Mouse (Mus musculus) liver, postnatal 0 days (tissue): ENCODE results near the gene Snx4. TPM values are rescaled to one million over a fixed set of nuclear protein-coding genes. Genes with fewer than 3 reads are reported as not detected.

Experiments
- ATAC-seq: fragments of 200-750 bp; cut with Nextera tagmentation; 2 replicates; pipeline ENCODE4 v1.8.0; 2017; ENCODE audit warnings: mild to moderate bottlenecking, moderate library complexity
- DNase-seq: peaks from one replicate; pipeline ENCODE4 v3.0.0-alpha.2; 2016
- H3K27ac ChIP-seq: fragments of 300-500 bp; sonication (generic); 2 replicates; pipeline ENCODE4 v1.5.1; 2014; ENCODE audit warnings: antibody characterized with exemption, moderate library complexity, mild to moderate bottlenecking, low read depth
- H3K27me3 ChIP-seq: fragments of 300-500 bp; sonication (generic); 2 replicates; pipeline ENCODE4 v1.6.1; 2014; ENCODE audit warnings: low read length, control low read depth, mixed read lengths; ENCODE audit not compliant: insufficient read depth
- H3K36me3 ChIP-seq: fragments of 300-500 bp; sonication (generic); replicated peaks from 2 replicates; pipeline ENCODE4 v1.6.1; 2014; ENCODE audit warnings: mild to moderate bottlenecking, control low read depth, low read length, moderate library complexity, mixed read lengths; ENCODE audit not compliant: insufficient read depth
- H3K4me1 ChIP-seq: fragments of 300-500 bp; sonication (generic); 2 replicates; pipeline ENCODE4 v1.6.1; 2014; ENCODE audit warnings: antibody characterized with exemption, mild to moderate bottlenecking, control low read depth; ENCODE audit not compliant: insufficient read depth
- H3K4me2 ChIP-seq: fragments of 300-500 bp; sonication (generic); 2 replicates; pipeline ENCODE4 v1.6.1; 2014; ENCODE audit warnings: low read depth, mild to moderate bottlenecking, low read length, moderate library complexity, mixed read lengths
- H3K4me3 ChIP-seq: fragments of 300-500 bp; sonication (generic); 2 replicates; pipeline ENCODE4 v1.5.1; 2014; ENCODE audit warnings: low read depth, low read length
- H3K9ac ChIP-seq: fragments of 300-500 bp; sonication (generic); replicated peaks from 2 replicates; pipeline ENCODE4 v1.6.1; 2014; ENCODE audit warnings: mild to moderate bottlenecking, moderate library complexity
- H3K9me3 ChIP-seq: fragments of 300-500 bp; sonication (generic); 2 replicates; pipeline ENCODE4 v1.6.1; 2016; ENCODE audit warnings: mild to moderate bottlenecking, control low read depth, low read length, mixed read lengths
- CTCF ChIP-seq: sonication (generic); IDR thresholded peaks from 2 replicates; pipeline ENCODE4 v1.5.1; 2016; ENCODE audit warnings: antibody characterized with exemption, low read depth
- EP300 ChIP-seq: IDR thresholded peaks from 2 replicates; pipeline ENCODE4 v1.6.1; 2016; ENCODE audit warnings: antibody characterized with exemption, low read depth, mild to moderate bottlenecking
- WGBS: fragments of 180-500 bp; shearing (Covaris S2); extraction: QIAGEN DNeasy Blood & Tissue Kit; methylation state at CpG from one replicate; pipeline ENCODE4 v1.1.7; 2014; ENCODE audit not compliant: insufficient replicate concordance; 5-methylcytosine and 5-hydroxymethylcytosine counted together
- polyA plus RNA-seq: library from polyadenylated mRNA; unstranded; fragments of >200 nt; fragmentation: Nextera tagmentation; extraction: Ambion mirVana; gene quantifications from 2 replicates; pipeline ENCODE4 v1.2.1, GENCODE M21; 2015

The Snx4 gene
- polyA plus RNA-seq, 1 experiment from 2014 or later = 27.8 TPM

- ATAC-seq (peak; percentile 19; the same call in 1 of the 2 replicates), DNase-seq (peak; percentile 28)
- peak overlapping the region; percentile 36 for H3K4me2 ChIP-seq
- peak overlapping the region; percentile 19; the same call in 1 of the 2 replicates for H3K27ac ChIP-seq
- H3K9ac ChIP-seq = no peak overlapping the region
- 11% methylated on average over 2 of the region's 2 CpGs for WGBS
- H3K9me3 ChIP-seq = no peaks in the 10 kb centered on the region
- no peaks in the 10 kb centered on the region for H3K27me3 ChIP-seq
- no peak for TF ChIP-seq CTCF
- TF ChIP-seq EP300 = peak; percentile 58
- peaks cover 10% of the 10 kb centered on the region; the same call in 1 of the 2 replicates for H3K36me3 ChIP-seq
- no peak overlapping the region for H3K4me3 ChIP-seq
- peaks cover 8% of the 10 kb centered on the region for H3K4me1 ChIP-seq
Measured at GRCm38 (mm10) chr16:33261584-33262061, 10.4 kb downstream of the Snx4 start.

DNA sequence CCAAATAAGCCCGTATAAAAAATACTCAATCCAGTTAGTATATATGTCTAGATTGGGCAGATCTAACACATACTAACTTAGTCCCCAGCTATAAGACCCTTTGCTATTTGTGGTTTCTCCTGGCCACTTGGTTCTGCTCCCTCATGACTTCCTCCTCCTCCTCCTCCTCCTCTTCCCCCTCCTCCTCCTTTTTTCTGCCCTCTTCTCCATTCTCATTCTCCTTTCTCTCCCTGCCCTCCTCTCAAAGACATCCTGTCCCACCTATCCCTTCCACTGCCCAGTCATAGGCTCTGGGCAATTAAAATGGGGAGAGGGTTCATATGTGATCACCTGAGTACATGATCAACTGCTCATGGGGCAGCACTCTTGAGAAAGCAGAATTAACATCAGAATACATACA is 10.9 kb downstream of the Snx4 start:
- 24% methylated on average over 1 of the region's 1 CpGs for WGBS
- H3K9me3 ChIP-seq = no peaks in the 10 kb centered on the region
- ATAC-seq (no peak), DNase-seq (no peak)
- peaks cover 11% of the 10 kb centered on the region for H3K36me3 ChIP-seq
- no peak overlapping the region for H3K4me3 ChIP-seq
- no peak overlapping the region for H3K4me2 ChIP-seq
- H3K27me3 ChIP-seq = no peaks in the 10 kb centered on the region
- no peak overlapping the region for H3K9ac ChIP-seq
- H3K27ac ChIP-seq = peak overlapping the region; percentile 19; the same call in 1 of the 2 replicates
- H3K4me1 ChIP-seq = peaks cover 8% of the 10 kb centered on the region
- TF ChIP-seq CTCF (no peak), EP300 (no peak)

DNA sequence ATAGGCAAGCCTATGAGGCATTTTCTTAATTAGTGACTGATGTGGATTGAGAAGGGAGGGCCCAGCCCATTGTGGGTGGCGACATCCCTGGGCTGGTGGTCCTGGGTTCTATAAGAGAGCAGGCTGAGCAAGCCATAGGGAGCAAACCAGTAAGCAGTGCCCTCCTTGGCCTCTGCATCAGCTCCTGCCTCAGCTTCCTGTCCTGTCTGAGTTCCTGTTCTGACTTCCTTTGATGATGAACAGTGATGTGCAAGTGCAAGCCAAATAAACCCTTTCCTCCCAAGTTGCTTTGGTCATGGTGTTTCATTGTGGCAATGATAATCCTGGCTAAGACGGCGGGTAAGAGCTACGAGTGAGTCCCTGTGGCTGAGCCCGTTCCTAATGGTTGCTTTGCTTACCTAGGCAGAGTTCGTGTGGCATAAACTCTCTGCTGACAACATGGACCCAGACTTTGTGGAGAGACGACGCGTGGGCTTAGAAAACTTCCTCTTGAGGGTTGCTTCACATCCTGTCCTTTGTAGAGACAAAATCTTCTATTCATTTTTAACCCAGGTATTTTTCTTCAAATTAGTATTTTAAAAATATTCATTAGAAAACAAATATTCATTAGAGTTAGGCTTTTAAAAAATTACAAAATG is 16.5 kb downstream of the Snx4 start:
- no peaks in the 10 kb centered on the region for H3K4me1 ChIP-seq
- H3K4me2 ChIP-seq = no peak overlapping the region
- whole genome bisulfite sequencing = 63% methylated on average over 9 of the region's 9 CpGs
- no peak overlapping the region for H3K27ac ChIP-seq
- TF ChIP-seq CTCF = no peak
- no peak for TF ChIP-seq EP300
- no peaks in the 10 kb centered on the region for H3K9me3 ChIP-seq
- H3K4me3 ChIP-seq = no peak overlapping the region
- no peaks in the 10 kb centered on the region for H3K27me3 ChIP-seq
- ATAC-seq (no peak), DNase-seq (no peak)
- H3K9ac ChIP-seq = no peak overlapping the region
- H3K36me3 ChIP-seq = peaks cover 26% of the 10 kb centered on the region

GRCm38 (mm10) chr16:33271824-33272223 is 20.6 kb downstream of the Snx4 start:
- no peak for ATAC-seq
- WGBS = 79% methylated on average over 4 of the region's 4 CpGs
- no peak for TF ChIP-seq CTCF
- TF ChIP-seq EP300 = no peak

DNA sequence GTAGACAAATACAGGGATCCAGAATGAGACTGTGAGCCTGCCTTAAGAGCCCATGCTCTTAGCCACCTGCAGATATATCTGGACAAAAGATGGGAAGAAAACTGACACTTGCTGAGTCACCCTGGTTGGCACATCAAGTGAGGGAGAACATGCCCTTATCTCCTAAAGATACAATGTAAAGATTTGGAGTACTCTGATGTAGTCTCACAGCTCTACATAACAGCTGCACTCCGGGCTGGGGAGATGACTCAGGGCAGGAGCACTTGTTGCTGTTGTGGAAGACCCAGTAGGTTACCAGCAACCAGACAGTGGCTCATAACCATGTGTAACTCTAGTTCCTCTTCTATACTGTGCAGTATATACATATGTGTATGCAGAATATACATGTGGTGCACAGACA is 31.8 kb downstream of the Snx4 start:
- ATAC-seq = no peak
- Histone ChIP-seq H3K4me2 (no peak overlapping the region), H3K27ac (no peak overlapping the region), H3K4me1 (no peaks in the 10 kb centered on the region), H3K9me3 (no peaks in the 10 kb centered on the region), H3K9ac (no peak overlapping the region), H3K4me3 (no peak overlapping the region), H3K36me3 (peaks cover 43% of the 10 kb centered on the region), H3K27me3 (no peaks in the 10 kb centered on the region)
- DNase-seq = no peak
- 49% methylated on average over 1 of the region's 1 CpGs for WGBS
- TF ChIP-seq CTCF = no peak
- no peak for TF ChIP-seq EP300

More at GRCm38 (mm10) chr16:33271824-33272223, 20.6 kb downstream of the Snx4 start:
- Histone ChIP-seq H3K9ac (no peak overlapping the region), H3K27ac (no peak overlapping the region), H3K27me3 (no peaks in the 10 kb centered on the region), H3K4me3 (no peak overlapping the region), H3K4me2 (no peak overlapping the region), H3K36me3 (peaks cover 31% of the 10 kb centered on the region), H3K9me3 (no peaks in the 10 kb centered on the region), H3K4me1 (no peaks in the 10 kb centered on the region)
- no peak for DNase-seq

DNA sequence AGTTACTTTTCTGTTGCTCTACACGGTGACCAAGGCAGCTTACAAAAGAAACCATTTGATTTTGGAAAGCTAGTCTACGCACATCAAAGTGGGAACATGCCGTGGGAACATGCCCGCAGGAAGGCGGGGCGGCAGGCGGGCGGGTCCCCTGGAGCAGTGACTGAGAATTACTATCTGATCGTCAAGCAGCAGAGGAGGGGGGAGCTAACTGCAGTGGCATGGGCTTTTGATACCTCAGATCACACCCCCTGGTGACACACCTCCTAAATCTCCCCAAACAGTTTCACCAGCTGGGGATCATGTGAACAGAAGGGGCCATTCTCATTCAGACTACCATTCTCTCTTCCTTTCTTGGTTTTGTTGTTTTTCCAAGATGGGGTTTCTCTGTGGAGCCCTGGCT is 37.3 kb downstream of the Snx4 start:
- no peak overlapping the region for H3K9ac ChIP-seq
- no peaks in the 10 kb centered on the region for H3K27me3 ChIP-seq
- H3K4me3 ChIP-seq = no peak overlapping the region
- peaks cover 51% of the 10 kb centered on the region for H3K36me3 ChIP-seq
- no peak overlapping the region for H3K4me2 ChIP-seq
- WGBS = 81% methylated on average over 9 of the region's 9 CpGs
- H3K4me1 ChIP-seq = no peaks in the 10 kb centered on the region
- no peak for TF ChIP-seq CTCF
- no peak for TF ChIP-seq EP300
- no peak overlapping the region for H3K27ac ChIP-seq
- no peaks in the 10 kb centered on the region for H3K9me3 ChIP-seq
- DNase-seq (no peak), ATAC-seq (no peak)
